Mouse (Mus musculus) kidney, embryonic 15.5 days (tissue): ENCODE results near the gene Igfbp4. TPM values are rescaled to one million over a fixed set of nuclear protein-coding genes. Genes with fewer than 3 reads are reported as not detected.
A peak's percentile ranks its signal among the peaks of the same experiment; 100 is the strongest.

Experiments used
- ATAC-seq: fragments of 200-750 bp; cut with Nextera tagmentation; replicated peaks from 2 replicates; pipeline ENCODE4 v1.8.0; 2017; ENCODE audit warnings: moderate TSS enrichment; ENCODE audit not compliant: low FRiP score
- H3K27ac ChIP-seq: fragments of 300-500 bp; sonication (generic); 2 replicates; pipeline ENCODE4 v1.5.1; 2015; ENCODE audit warnings: mild to moderate bottlenecking, inconsistent platforms
- H3K27me3 ChIP-seq: fragments of 300-500 bp; sonication (generic); 2 replicates; pipeline ENCODE4 v1.6.1; 2015; ENCODE audit warnings: inconsistent platforms
- H3K36me3 ChIP-seq: fragments of 300-500 bp; sonication (generic); 2 replicates; pipeline ENCODE4 v1.6.1; 2015; ENCODE audit warnings: inconsistent platforms
- H3K4me1 ChIP-seq: fragments of 300-500 bp; sonication (generic); 2 replicates; pipeline ENCODE4 v1.6.1; 2015; ENCODE audit warnings: inconsistent platforms
- H3K4me2 ChIP-seq: fragments of 300-500 bp; sonication (generic); 2 replicates; pipeline ENCODE4 v1.6.1; 2015; ENCODE audit warnings: moderate library complexity, mild to moderate bottlenecking, inconsistent platforms
- H3K4me3 ChIP-seq: fragments of 300-500 bp; sonication (generic); replicated peaks from 2 replicates; pipeline ENCODE4 v1.5.1; 2015; ENCODE audit warnings: mild to moderate bottlenecking, inconsistent platforms
- H3K9ac ChIP-seq: fragments of 300-500 bp; sonication (generic); 2 replicates; pipeline ENCODE4 v1.6.1; 2015; ENCODE audit warnings: mild to moderate bottlenecking, inconsistent platforms
- H3K9me3 ChIP-seq: fragments of 300-500 bp; sonication (generic); replicated peaks from 2 replicates; pipeline ENCODE4 v1.6.1; 2016; ENCODE audit warnings: inconsistent platforms
- WGBS: fragments of 180-500 bp; shearing (Covaris S2); methylation state at CpG from one replicate; pipeline ENCODE4 v1.1.7; 2015; ENCODE audit warnings: mixed read lengths; 5-methylcytosine and 5-hydroxymethylcytosine counted together
- polyA plus RNA-seq: library from polyadenylated mRNA; unstranded; fragments of >200 nt; fragmentation: Nextera tagmentation; extraction: Ambion mirVana; gene quantifications from 2 replicates; pipeline ENCODE4 v1.2.1, GENCODE M21; 2015

The Igfbp4 gene
- polyA plus RNA-seq, 1 experiment from 2014 or later, result 695 TPM

DNA sequence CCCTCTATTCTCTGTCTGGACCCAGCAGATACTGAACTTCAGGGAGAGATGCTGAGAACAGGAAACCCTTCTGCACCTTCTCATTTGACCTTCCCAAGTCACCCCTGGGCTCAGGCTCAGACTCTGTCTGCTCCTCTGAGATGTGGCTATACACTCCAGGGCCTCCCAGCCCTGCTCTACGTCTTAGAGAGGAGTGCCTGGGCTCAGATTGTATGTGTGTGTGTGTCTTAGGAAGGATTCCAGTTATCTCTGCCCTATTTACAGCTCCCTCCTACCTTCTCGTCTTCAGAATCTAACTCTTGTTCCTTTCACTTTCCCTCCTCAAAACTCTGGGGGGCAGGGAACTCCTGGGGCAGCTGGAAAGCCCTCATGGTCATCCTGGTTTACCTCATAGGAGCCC, 47.4 kb downstream of the Igfbp4 start:
- 50% methylated on average over 2 of the region's 2 CpGs for WGBS
- no peak for ATAC-seq
- H3K4me3 ChIP-seq, result no peak overlapping the region
- H3K4me2 ChIP-seq, result no peak overlapping the region
- H3K36me3 ChIP-seq, result no peaks in the 10 kb centered on the region
- H3K27ac ChIP-seq, result no peak overlapping the region
- H3K9me3 ChIP-seq, result no peaks in the 10 kb centered on the region
- H3K27me3 ChIP-seq, result no peaks in the 10 kb centered on the region
- H3K4me1 ChIP-seq, result peaks cover 4% of the 10 kb centered on the region; the same call in 1 of the 2 replicates
- no peak overlapping the region for H3K9ac ChIP-seq

GRCm38 (mm10) chr11:99089077-99089601, 48.1 kb downstream of the Igfbp4 start, which contains the start of gene Tns4:
Gene Tns4, minus strand, starts transcription at chr11:99089306.
- H3K4me3 ChIP-seq, result no peak within 1 kb of the TSS
- no peak within 1 kb of the TSS for H3K4me2 ChIP-seq
- H3K27ac ChIP-seq, result no peak within 1 kb of the TSS
- ATAC-seq, result no peak
- no peaks in the 10 kb centered on the region for H3K27me3 ChIP-seq
- H3K4me1 ChIP-seq, result peaks cover 6% of the 10 kb centered on the region; the same call in 1 of the 2 replicates
- H3K9me3 ChIP-seq, result no peaks in the 10 kb centered on the region
- no peak within 1 kb of the TSS for H3K9ac ChIP-seq
- no peaks in the 10 kb centered on the region for H3K36me3 ChIP-seq
- 66% methylated on average over 14 of the region's 14 CpGs for WGBS

GRCm38 (mm10) chr11:99090391-99090790, 49.3 kb downstream of the Igfbp4 start:
- ATAC-seq, result no peak
- H3K27me3 ChIP-seq, result no peaks in the 10 kb centered on the region
- no peak overlapping the region for H3K4me3 ChIP-seq
- H3K27ac ChIP-seq, result no peak overlapping the region
- 91% methylated on average over 8 of the region's 8 CpGs for WGBS
- H3K9me3 ChIP-seq, result no peaks in the 10 kb centered on the region
- H3K36me3 ChIP-seq, result no peaks in the 10 kb centered on the region
- peaks cover 6% of the 10 kb centered on the region; the same call in 1 of the 2 replicates for H3K4me1 ChIP-seq
- no peak overlapping the region for H3K9ac ChIP-seq
- no peak overlapping the region for H3K4me2 ChIP-seq

DNA sequence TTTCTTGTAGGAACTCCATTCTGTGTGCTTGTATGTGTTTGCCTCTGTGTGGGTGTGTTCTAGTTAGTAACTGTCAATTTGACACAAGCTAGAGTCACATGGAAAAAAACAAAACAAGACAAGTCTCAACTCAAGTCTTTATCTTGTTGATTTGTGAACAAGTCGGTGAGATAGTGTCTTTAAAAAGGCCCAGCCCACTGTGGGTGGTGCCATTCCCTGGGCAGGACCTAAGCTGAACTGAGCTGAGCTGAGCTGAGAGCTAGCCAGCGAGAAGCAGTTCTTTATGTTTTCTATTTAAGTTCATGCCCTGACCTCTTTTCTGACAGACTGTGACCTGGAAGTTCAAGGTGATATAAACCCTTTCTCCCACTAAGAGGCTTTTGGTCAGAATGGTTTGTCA, 50.6 kb downstream of the Igfbp4 start:
- no peak overlapping the region for H3K9ac ChIP-seq
- no peak overlapping the region for H3K4me3 ChIP-seq
- no peaks in the 10 kb centered on the region for H3K36me3 ChIP-seq
- H3K4me1 ChIP-seq, result 0 out of 2 replicates have a peak, but pooled peaks cover 3% of the 10 kb centered on the region
- H3K27me3 ChIP-seq, result no peaks in the 10 kb centered on the region
- H3K27ac ChIP-seq, result no peak overlapping the region
- ATAC-seq, result no peak
- H3K4me2 ChIP-seq, result no peak overlapping the region
- H3K9me3 ChIP-seq, result no peaks in the 10 kb centered on the region
- WGBS, result 36% methylated on average over 2 of the region's 2 CpGs

GRCm38 (mm10) chr11:99093740-99094139, 52.7 kb downstream of the Igfbp4 start:
- Histone ChIP-seq H3K4me2 (no peak overlapping the region), H3K9me3 (no peaks in the 10 kb centered on the region), H3K4me3 (no peak overlapping the region), H3K27me3 (no peaks in the 10 kb centered on the region), H3K4me1 (0 out of 2 replicates have a peak, but pooled peaks cover 3% of the 10 kb centered on the region), H3K9ac (no peak overlapping the region), H3K36me3 (no peaks in the 10 kb centered on the region), H3K27ac (no peak overlapping the region)
- 75% methylated on average over 7 of the region's 7 CpGs for WGBS
- no peak for ATAC-seq

GRCm38 (mm10) chr11:99094911-99095676, 54.0 kb downstream of the Igfbp4 start:
- Histone ChIP-seq H3K4me2 (no peak overlapping the region), H3K27me3 (no peaks in the 10 kb centered on the region), H3K36me3 (no peaks in the 10 kb centered on the region), H3K4me1 (peaks cover 11% of the 10 kb centered on the region; the same call in 1 of the 2 replicates), H3K9ac (no peak overlapping the region), H3K9me3 (no peaks in the 10 kb centered on the region), H3K4me3 (no peak overlapping the region), H3K27ac (no peak overlapping the region)
- 52% methylated on average over 2 of the region's 2 CpGs for WGBS
- no peak for ATAC-seq

DNA sequence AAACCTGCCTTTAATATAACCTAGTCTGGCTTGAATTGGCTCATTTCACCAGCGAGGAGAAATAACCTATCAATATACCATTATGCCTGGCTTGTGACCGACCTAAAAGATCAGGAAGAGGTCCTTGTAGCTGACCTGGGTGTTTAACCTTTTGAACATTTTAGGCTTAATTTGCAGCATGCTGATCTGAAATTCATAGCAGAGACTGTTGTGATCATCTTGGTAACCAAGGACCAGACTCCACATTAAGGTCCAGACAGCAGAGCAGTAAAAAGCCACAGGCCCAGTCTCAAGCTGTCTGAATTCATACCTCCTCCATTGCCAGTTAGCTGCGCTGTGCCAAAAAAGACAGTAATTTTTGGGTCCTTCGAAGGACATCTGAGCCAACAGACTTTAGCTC, 54.7 kb downstream of the Igfbp4 start:
- Histone ChIP-seq H3K9ac (no peak overlapping the region), H3K36me3 (no peaks in the 10 kb centered on the region), H3K4me3 (no peak overlapping the region), H3K27ac (no peak overlapping the region), H3K4me2 (no peak overlapping the region), H3K27me3 (no peaks in the 10 kb centered on the region), H3K4me1 (peaks cover 14% of the 10 kb centered on the region; the same call in 1 of the 2 replicates), H3K9me3 (no peaks in the 10 kb centered on the region)
- WGBS, result 74% methylated on average over 4 of the region's 4 CpGs
- ATAC-seq, result no peak

GRCm38 (mm10) chr11:99096417-99096816, 55.4 kb downstream of the Igfbp4 start:
- Histone ChIP-seq H3K4me1 (peaks cover 14% of the 10 kb centered on the region; the same call in 1 of the 2 replicates), H3K4me3 (no peak overlapping the region), H3K27me3 (no peaks in the 10 kb centered on the region), H3K4me2 (no peak overlapping the region), H3K36me3 (no peaks in the 10 kb centered on the region), H3K9ac (no peak overlapping the region), H3K27ac (no peak overlapping the region), H3K9me3 (no peaks in the 10 kb centered on the region)
- no peak for ATAC-seq
- 69% methylated on average over 4 of the region's 4 CpGs for WGBS

DNA sequence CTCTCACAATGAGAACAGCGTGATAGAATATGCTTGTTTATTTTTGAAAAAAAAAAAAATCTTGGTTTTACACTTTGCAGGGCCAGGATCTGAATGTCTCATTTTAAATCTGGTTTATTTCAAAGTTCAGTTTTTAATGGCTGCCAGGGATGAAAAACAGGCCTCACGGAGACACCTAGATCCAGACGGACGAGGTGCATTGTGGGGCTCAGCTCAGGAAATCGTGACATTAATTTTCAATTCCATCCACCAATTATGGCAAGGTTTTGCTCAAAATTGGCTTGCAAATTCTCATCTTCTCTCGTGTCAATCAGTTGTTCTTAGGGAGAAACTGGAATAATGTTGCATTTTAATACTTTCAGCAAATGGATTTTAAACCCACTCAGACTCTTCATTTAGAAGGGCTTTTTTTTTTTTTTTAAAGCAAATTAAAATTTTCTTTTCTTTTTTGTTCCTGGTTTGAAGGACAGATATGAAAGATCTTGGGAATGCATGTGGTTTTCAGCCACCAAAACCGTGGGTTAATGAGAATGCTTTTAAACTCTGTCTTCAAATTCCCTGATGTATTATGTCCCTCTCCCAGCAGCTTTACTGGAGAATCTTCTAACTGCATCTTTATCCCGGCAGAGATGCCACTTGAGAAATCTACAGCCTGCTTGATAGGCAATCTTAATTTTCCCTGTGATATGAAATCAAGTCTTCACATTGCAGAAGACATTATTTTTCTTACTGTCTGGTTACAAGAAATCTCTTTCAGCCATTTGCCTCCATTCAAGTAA, 56.1 kb downstream of the Igfbp4 start:
- WGBS, result 78% methylated on average over 8 of the region's 8 CpGs
- H3K9me3 ChIP-seq, result no peaks in the 10 kb centered on the region
- H3K36me3 ChIP-seq, result no peaks in the 10 kb centered on the region
- H3K4me1 ChIP-seq, result peaks cover 20% of the 10 kb centered on the region; the same call in 1 of the 2 replicates
- no peak overlapping the region for H3K4me2 ChIP-seq
- no peak overlapping the region for H3K4me3 ChIP-seq
- no peak overlapping the region for H3K27ac ChIP-seq
- ATAC-seq, result no peak
- H3K27me3 ChIP-seq, result no peaks in the 10 kb centered on the region
- H3K9ac ChIP-seq, result no peak overlapping the region

GRCm38 (mm10) chr11:99098924-99099323, 57.9 kb downstream of the Igfbp4 start:
- H3K4me2 ChIP-seq, result no peak overlapping the region
- no peak overlapping the region for H3K27ac ChIP-seq
- no peaks in the 10 kb centered on the region for H3K9me3 ChIP-seq
- no peak for ATAC-seq
- no peak overlapping the region for H3K9ac ChIP-seq
- H3K36me3 ChIP-seq, result no peaks in the 10 kb centered on the region
- H3K4me1 ChIP-seq, result peaks cover 17% of the 10 kb centered on the region; the same call in 1 of the 2 replicates
- 92% methylated on average over 9 of the region's 9 CpGs for WGBS
- no peaks in the 10 kb centered on the region for H3K27me3 ChIP-seq
- no peak overlapping the region for H3K4me3 ChIP-seq

DNA sequence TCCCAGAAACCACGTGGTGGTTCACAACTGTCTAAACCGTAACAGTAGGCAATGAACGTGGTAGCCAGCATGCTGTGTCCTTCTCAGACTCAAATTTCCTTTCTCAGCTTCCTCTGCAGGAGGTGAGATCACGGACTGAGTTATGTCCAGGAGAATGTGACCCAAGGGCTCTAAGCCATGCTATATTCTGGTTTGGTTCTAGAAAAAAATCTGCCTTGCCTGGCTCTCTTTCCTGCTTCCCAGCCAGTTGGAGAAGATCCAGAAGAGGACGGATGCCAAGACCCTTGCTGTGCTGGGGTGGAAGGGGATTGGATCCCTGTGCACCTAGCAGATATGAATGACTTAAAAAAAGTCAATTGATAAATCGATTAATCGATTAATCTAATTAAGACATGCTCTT, 58.5 kb downstream of the Igfbp4 start:
- Histone ChIP-seq H3K4me1 (peaks cover 17% of the 10 kb centered on the region; the same call in 1 of the 2 replicates), H3K9me3 (no peaks in the 10 kb centered on the region), H3K36me3 (no peaks in the 10 kb centered on the region), H3K9ac (no peak overlapping the region), H3K4me2 (no peak overlapping the region), H3K4me3 (no peak overlapping the region), H3K27me3 (no peaks in the 10 kb centered on the region), H3K27ac (0 out of 2 replicates have a peak overlapping the region, but pooled peaks have one; percentile 27)
- no peak for ATAC-seq
- WGBS, result 73% methylated on average over 7 of the region's 7 CpGs

GRCm38 (mm10) chr11:99100215-99100614, 59.2 kb downstream of the Igfbp4 start:
- Histone ChIP-seq H3K27ac (no peak overlapping the region), H3K27me3 (no peaks in the 10 kb centered on the region), H3K36me3 (no peaks in the 10 kb centered on the region), H3K4me3 (no peak overlapping the region), H3K4me1 (peaks cover 23% of the 10 kb centered on the region), H3K9ac (no peak overlapping the region), H3K4me2 (no peak overlapping the region), H3K9me3 (no peaks in the 10 kb centered on the region)
- ATAC-seq, result no peak
- WGBS, result 79% methylated on average over 5 of the region's 5 CpGs
